Mouse (Mus musculus) frontal cortex, postnatal 36 days (tissue): ENCODE measurements around the gene Ssbp2.

Experiments used
- DNase-seq, 2 experiments: peaks; one replicate each; pipeline ENCODE4 v3.0.0; 2022; ENCODE audit warnings: low spot score in 2 of 2

Gene Ssbp2

DNA sequence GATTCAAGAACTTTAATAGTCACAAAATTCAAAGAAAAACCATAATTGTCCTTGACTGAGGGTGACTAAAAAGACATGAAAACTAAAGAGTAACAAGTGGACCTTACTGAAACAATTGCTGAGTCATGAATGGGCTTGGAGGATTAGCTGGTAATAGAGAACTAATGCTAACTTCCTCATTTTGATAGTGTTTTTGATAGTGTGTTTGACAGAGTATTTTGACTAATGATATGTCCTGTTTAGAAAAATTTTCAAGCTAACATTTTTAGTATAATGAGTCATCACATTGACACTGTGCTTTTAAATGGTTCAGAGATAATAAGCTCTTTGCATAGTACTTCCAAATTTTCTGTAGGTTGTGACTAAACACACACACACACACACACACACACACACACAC, 267.8 kb downstream of the Ssbp2 start:
- no peak for DNase-seq

DNA sequence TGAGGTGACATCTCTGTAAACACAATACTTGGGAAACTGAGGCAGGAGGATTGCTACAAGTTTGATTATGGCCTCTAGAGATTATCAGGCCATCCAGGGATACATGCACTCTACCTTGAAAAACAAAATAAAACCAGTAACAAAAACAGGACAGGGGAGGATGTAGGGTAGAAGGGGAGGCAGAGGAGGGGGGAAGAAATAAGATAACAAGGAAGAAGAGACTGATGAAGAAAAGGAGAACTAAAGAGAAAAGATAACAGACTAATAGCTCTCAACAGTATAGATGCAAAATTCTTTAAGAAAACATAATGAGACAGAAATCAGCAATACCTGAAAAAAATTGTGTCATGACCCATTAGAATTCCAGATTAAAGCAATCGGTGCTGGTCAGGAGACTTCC, 277.1 kb downstream of the Ssbp2 start:
- no peak for DNase-seq

DNA sequence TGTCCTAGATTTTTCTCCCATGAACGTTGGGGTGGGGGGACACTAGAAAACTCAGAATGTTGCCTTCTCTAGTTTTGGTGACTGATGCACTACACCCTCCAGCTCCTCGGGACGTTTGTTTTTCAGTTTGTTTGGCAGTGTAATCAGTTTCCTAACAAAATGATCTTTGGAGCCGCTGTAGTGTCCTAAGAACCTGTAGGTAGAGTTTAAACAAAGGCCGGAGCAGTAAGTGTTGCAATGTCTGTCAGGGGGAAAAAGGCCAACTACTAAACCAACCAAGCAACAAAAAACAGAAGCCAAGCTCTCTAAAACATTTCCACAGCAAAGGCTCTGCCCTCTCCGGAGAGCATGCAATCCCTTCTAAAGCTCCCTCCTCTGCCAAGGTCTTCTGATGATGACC, 280.8 kb downstream of the Ssbp2 start:
- no peak for DNase-seq

- peak; percentile 31 for DNase-seq
Measured at GRCm38 (mm10) chr13:91741280-91742047, 281.4 kb downstream of the Ssbp2 start, which contains the start of gene Acot12. TSS of gene Acot12 (plus strand) at chr13:91741512.

DNA sequence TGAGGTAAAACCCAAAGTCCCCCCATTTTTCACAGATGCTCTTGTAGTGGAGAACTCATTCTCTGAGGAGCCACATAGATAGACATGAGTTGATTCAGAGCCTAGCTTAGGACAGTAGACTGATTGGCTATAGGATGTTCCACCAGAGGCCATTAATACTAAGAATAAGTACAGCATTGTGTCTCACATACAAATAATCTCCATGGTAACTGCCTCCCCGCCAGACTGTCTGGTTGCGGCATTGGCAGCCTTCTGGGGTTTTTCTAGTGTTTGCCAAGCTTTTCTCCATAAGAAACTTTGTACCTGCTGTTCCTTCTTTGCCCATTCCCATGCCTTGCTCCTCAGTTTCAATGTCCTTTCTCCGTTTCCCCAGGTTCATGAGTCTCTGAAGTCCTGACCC, 283.1 kb downstream of the Ssbp2 start:
- no peak for DNase-seq

- no peak for DNase-seq
Measured at GRCm38 (mm10) chr13:91746470-91746869, 286.4 kb downstream of the Ssbp2 start.

DNA sequence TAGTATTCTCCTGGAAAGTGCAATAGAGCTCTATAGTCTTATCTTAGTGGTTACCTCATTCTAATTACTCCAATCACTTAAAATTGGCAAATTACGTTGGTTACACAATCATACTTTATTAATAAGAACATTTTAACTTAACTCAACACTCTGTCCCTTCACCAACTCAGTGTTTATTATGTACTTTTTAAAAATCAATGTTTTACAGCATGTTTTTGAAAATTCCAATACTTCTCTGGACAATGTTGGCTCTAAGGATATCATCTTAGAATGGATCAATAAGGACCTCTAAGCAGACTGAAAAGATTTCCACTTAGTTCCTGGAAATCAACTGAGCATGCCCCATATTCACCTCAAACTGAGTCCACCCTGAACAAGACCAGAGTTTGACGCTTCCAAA, 288.3 kb downstream of the Ssbp2 start:
- DNase-seq: no peak

- no peak for DNase-seq
Measured at GRCm38 (mm10) chr13:91749981-91750380, 289.9 kb downstream of the Ssbp2 start.
